20 mouse cellular contexts compared by ENCODE assay signal in the genomic region with DNA sequence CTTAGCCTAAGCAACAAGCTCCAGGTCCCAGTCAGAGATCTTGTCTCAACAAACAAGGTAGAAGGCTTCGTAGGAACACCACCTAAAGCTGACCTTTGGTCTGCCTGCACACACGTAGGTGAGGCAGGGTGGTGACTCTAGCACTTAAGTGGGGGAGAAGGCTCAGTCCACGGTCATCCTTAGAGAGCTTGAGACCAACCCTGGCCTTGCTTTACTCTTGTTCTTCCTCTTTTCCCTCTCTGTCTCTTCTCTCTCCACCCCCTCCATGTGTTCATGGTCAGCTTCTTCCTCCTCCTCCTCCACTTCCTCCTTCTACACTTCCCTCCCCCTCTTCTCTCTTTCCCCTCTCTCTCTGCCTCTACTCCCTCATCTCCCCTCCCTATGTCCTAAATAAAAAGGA.
DNase-seq lines count a peak whose midpoint lies in the region; ATAC-seq and TF ChIP-seq lines count a peak whose summit lies in the region.
"Had no signal": no experiment of that assay in that cellular context is flagged by ENCODE, and none has a peak within 500 bp of the region (broad histone marks: within the 10 kb centered on the region; RNA-seq: fewer than 3 reads in every experiment).

No protein-coding gene starts in this region.

- H3K9me3 ChIP-seq in liver, embryonic 16.5 days (replicated peaks; ENCODE audit: control insufficient read depth, low read length), result no peaks in the 10 kb centered on the region
- no peaks in the 10 kb centered on the region for H3K9me3 ChIP-seq in megakaryocyte, embryonic 14.5 days
- H3K9me3 ChIP-seq: embryonic facial prominence, embryonic 13.5 days; limb, embryonic 13.5 days had no signal

- H3K36me3 ChIP-seq in liver, embryonic 16.5 days (ENCODE audit: control insufficient read depth, insufficient read depth), result no peaks in the 10 kb centered on the region
- peaks cover 64% of the 10 kb centered on the region for H3K36me3 ChIP-seq in megakaryocyte, embryonic 14.5 days (replicated peaks; ENCODE audit: low read length)
- H3K36me3 ChIP-seq: embryonic facial prominence, embryonic 13.5 days; limb, embryonic 13.5 days had no signal

- TF ChIP-seq CTCF in bone marrow macrophage, adult 2 months (IDR thresholded peaks at IDR 0.05; ENCODE audit: low read depth, low read length), result no peak

- intact Hi-C loops in left cerebral cortex, postnatal 4 days (cut with DNase I), result no loop called here

- 27% methylated on average over 3 of the region's 3 CpGs for WGBS in liver, embryonic 16.5 days (ENCODE audit: insufficient replicate concordance)

- TF ChIP-seq POLR2A in bone marrow macrophage, adult 2 months (IDR thresholded peaks at IDR 0.05; ENCODE audit: borderline replicate concordance, low read depth, low read length), result no peak

- H3K4me1 ChIP-seq in liver, embryonic 16.5 days (ENCODE audit: control insufficient read depth, low read depth, low read length), result no peaks in the 10 kb centered on the region
- peaks cover 45% of the 10 kb centered on the region for H3K4me1 ChIP-seq in bone marrow macrophage, adult 2 months (ENCODE audit: control insufficient read depth, insufficient read depth, low read length)
- peaks cover 83% of the 10 kb centered on the region for H3K4me1 ChIP-seq in megakaryocyte, embryonic 14.5 days

- no peak overlapping the region for H3K4me2 ChIP-seq in liver, embryonic 16.5 days (ENCODE audit: low read depth, low read length)
- H3K4me2 ChIP-seq: embryonic facial prominence, embryonic 13.5 days; limb, embryonic 13.5 days had no signal

- H3K27me3 ChIP-seq in liver, embryonic 16.5 days (ENCODE audit: control insufficient read depth, insufficient read depth, low read depth, low read length), result no peaks in the 10 kb centered on the region
- H3K27me3 ChIP-seq in megakaryocyte, embryonic 14.5 days (replicated peaks), result no peaks in the 10 kb centered on the region
- H3K27me3 ChIP-seq: embryonic facial prominence, embryonic 13.5 days; limb, embryonic 13.5 days had no signal

- no peak overlapping the region for H3K4me3 ChIP-seq in liver, embryonic 16.5 days (ENCODE audit: low read depth, low read length)
- no peak overlapping the region for H3K4me3 ChIP-seq in bone marrow macrophage, adult 2 months (ENCODE audit: insufficient read depth, low read length)
- peak overlapping the region; percentile 72 for H3K4me3 ChIP-seq in megakaryocyte, embryonic 14.5 days (replicated peaks)
- H3K4me3 ChIP-seq: embryonic facial prominence, embryonic 13.5 days; limb, embryonic 13.5 days had no signal

- H3K27ac ChIP-seq in liver, embryonic 16.5 days (ENCODE audit: low read length), result no peak overlapping the region
- H3K27ac ChIP-seq in bone marrow macrophage, adult 2 months (ENCODE audit: insufficient read depth, low read depth, low read length), result peak overlapping the region; percentile 72
- H3K27ac ChIP-seq: embryonic facial prominence, embryonic 13.5 days; kidney, postnatal 0 days; limb, embryonic 13.5 days had no signal

- H3K9ac ChIP-seq in liver, embryonic 16.5 days (ENCODE audit: low read depth, low read length), result no peak overlapping the region
- H3K9ac ChIP-seq: embryonic facial prominence, embryonic 13.5 days; forebrain, postnatal 0 days; limb, embryonic 13.5 days had no signal

- ATAC-seq in liver, embryonic 16.5 days (ENCODE audit: low read depth), result peak; percentile 19; the same call in 1 of the 2 replicates
- ATAC-seq: forebrain, postnatal 0 days; inflammation-experienced regulatory T-cells, adult 6 months had no signal

- no peak for DNase-seq in liver
- no peak for DNase-seq in left cerebral cortex, postnatal 4 days
- DNase-seq in cerebellum, postnatal 14 days, result no peak
- no peak for DNase-seq in cerebellum, adult 18-20 months
- DNase-seq: adrenal gland, adult 2 months; cerebellum, adult 11-12 months; forebrain, postnatal 0 days; heart, adult 18-20 months; lung, adult 18-20 months; lung, postnatal 4 days; midbrain, embryonic 14.5 days; right cerebral cortex, adult 18-20 months; thymus, postnatal 25 days had no signal
